Mouse (Mus musculus) G1E-ER4 (cell line): Measurements from ENCODE around the gene Srgap3. TPM values are rescaled to one million over a fixed set of nuclear protein-coding genes. Genes with fewer than 3 reads are reported as not detected.

Experiments
- GATA1 ChIP-seq: IDR thresholded peaks from one replicate; pipeline ENCODE4 v1.8.0; 2012; ENCODE audit warnings: low read length, inconsistent platforms
- polyA plus RNA-seq: library from polyadenylated mRNA; stranded (reverse); fragments of >175 nt; gene quantifications from 2 replicates; pipeline ENCODE4 v1.2.3, GENCODE M21; 2012

Srgap3 gene
- polyA plus RNA-seq, 1 experiment = not detected

GRCm38 (mm10) chr6:112957583-112958280 lies 10.7 kb upstream of the Srgap3 start:
- no peak for TF ChIP-seq GATA1

- TF ChIP-seq GATA1 = no peak
Measured at GRCm38 (mm10) chr6:112955773-112956172, 8.7 kb upstream of the Srgap3 start.

DNA sequence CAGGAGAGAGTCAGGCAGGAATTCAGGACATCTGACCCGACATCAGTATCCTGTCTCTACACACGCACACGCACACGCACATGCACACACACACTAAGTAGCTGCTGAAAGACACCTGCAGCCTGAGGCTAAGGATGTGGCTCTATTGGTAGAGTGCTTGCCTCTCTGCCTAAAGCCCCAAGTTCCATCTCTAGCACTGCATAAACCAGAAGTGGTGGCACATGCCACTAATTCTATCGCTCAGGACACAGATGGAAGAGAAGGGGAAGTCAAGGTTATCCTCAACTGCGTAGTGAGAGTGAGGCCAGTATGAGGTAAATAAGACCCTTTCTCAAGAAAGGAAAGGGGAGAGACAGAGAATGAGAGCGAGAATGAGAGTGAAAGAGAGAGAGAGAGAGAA lies 6.8 kb upstream of the Srgap3 start:
- no peak for TF ChIP-seq GATA1

- no peak for TF ChIP-seq GATA1
Measured at GRCm38 (mm10) chr6:112951254-112951653, 4.2 kb upstream of the Srgap3 start.

DNA sequence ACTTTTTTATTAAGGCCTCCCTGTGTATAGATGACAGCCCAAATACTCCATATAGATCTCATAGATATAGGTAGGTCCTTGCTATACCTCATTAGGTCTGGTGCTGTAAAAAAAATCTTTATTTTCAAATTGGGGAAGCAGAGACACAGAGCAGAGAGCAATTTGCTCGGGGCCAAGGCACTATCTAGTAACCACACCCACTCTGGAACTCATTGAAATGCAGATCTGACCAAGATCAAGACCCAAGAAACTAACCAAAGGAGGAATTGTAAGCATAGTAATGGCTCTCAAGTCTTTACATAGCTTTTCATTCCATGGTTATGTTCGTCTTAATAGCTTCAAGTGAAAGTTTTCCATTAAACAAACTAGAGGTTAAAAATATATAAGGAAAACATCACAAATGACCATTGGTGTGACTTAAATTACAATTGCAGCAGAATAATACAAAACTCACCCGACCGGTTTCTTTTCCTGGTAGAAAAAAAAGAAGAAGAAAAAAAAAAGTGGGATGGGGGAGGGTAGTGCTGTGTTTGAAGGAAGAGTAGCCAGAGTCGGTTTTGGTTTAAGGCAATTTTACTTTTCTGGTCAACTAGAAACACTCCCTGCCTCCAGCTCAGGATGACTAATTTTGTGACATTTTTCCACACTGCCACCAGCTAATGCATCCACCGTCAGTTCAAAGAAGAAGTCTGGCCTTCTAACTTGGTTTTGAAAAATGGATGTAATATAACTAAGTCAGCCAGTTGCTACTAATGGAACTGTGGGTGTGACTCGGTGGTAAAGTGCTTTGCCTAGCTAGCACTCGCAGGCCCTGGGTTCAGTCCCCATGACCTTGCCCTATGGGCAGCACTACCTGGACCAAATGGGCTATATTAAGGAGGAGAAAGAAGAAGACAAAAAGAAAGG lies 3.4 kb upstream of the Srgap3 start:
- TF ChIP-seq GATA1 = no peak

DNA sequence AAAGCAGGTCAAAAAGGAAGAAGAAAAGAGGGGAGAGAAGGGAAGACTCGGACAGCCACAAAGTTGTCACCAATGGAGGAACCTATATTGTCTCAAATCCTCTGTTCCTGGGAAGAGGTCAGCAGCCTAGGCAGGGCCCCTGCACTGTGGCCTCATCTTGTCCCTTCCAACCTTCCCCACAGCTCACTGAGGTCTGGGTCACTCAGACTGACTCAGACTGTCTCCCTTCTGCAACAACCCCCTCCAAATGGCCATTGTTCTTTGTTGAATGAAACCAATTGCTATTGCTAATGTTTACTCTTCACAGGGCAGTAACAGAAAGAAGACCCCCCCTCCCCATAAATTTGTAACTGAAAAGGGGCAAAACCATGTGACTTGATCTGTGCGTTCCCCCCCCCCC lies 2.2 kb upstream of the Srgap3 start:
- TF ChIP-seq GATA1 = no peak

DNA sequence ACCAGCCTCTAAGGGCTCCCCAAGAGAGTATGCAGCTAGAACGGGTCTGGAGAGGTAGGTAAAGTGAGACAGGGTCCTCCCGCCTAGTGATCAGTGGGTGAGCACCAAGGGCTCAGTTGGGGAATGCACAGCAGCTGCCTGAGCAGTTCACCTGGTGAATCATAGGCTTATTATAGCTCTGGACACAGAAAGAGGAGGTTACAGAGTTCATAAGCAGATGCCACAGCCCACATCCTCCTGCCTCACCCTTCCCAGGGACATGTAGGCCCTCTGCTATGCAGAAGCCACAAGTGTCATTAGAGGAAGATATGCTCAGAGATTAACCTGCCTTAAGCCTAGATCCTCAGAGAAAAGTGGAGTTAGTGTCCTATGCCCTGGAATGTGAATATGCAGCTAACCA lies 1.4 kb upstream of the Srgap3 start:
- TF ChIP-seq GATA1 = no peak

DNA sequence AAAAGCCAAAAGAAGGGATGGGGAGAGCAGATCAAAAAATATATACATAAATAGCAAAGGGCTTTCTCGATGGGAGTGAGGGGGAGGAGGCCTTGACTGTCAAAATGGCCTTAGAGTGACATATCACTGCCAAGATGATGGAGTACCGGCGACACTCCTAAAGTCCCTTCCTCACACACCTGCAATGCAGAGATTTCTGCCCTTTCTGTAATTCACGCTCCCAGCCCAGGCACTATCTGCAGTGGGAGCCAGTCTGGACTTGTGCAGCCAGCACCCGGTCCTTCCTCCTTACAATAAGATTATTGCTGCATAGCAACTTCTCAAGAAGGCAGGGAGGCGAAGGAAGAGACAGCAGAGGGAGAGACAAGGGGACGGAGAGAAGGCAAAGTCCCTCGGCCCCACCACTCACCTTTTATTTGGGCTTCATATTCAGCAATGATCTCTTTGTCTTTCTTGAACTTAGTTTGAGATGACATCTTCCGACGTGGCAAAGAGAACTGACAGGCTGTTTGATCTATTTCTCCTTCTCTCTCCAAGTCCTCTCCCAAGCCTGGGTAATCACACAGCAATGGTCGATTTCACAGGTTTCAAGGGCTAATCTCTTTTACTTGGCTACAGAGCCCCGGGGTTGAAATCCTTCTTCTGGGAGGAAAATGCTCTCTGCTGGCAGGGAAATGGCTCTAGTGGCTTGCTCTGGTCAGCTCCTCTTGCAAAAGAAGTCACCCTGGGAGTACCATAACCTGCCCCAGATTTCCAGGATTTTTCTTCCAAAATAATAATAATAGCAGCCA lies 850 bp downstream of the Srgap3 start:
- TF ChIP-seq GATA1 = no peak

GRCm38 (mm10) chr6:112945181-112945751 lies 1.8 kb downstream of the Srgap3 start:
- no peak for TF ChIP-seq GATA1

- TF ChIP-seq GATA1 = no peak
Measured at GRCm38 (mm10) chr6:112943596-112944245, 3.3 kb downstream of the Srgap3 start.

DNA sequence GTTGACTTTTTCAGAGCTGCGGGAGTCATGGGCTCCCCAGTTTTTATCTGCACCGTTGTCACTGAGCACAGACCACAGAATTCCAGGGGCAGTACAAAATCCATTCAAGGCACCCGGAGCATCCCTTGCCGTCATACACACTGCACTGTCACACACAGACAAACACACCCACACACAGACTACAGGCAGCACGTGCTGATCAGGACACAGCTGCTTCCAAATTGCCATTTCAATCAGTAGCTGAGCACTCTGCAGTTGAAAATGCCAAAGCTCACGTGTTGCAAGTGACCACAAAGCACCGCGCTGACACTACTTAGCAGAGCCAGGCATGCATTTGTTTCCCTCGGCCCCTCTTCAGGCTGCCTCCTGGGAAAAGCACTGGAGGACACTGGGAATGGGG lies 7.8 kb downstream of the Srgap3 start:
- TF ChIP-seq GATA1 = no peak

- TF ChIP-seq GATA1 = no peak
Measured at GRCm38 (mm10) chr6:112937791-112938190, 9.3 kb downstream of the Srgap3 start.

GRCm38 (mm10) chr6:112934501-112934900 lies 12.6 kb downstream of the Srgap3 start:
- no peak for TF ChIP-seq GATA1

- no peak for TF ChIP-seq GATA1
Measured at GRCm38 (mm10) chr6:112932611-112933010, 14.5 kb downstream of the Srgap3 start.

GRCm38 (mm10) chr6:112930011-112930451 lies 17.0 kb downstream of the Srgap3 start:
- TF ChIP-seq GATA1 = no peak
